Mouse (Mus musculus) MEL (cell line): ENCODE results near the gene Edem2. TPM values are rescaled to one million over a fixed set of nuclear protein-coding genes. Genes with fewer than 3 reads are reported as not detected.

Source experiments
- DNase-seq: peaks from one replicate; pipeline ENCODE4 v3.0.0; 2011; ENCODE audit warnings: low read depth, low spot score
- H3K27ac ChIP-seq: 2 replicates; pipeline ENCODE4 v1.5.1; 2012; ENCODE audit warnings: low read depth, mild to moderate bottlenecking, control low read depth, low read length, moderate library complexity; ENCODE audit not compliant: control insufficient read depth
- H3K27me3 ChIP-seq, 2 experiments: fragments of 150-350 bp in 1 of 2; sonication (generic) in 1 of 2; 2 replicates each; pipeline ENCODE4 v1.6.1; 2012; ENCODE audit warnings: low read length in 2 of 2, mild to moderate bottlenecking in 2 of 2, improper control_type of control experiment in 1 of 2, moderate library complexity in 1 of 2; ENCODE audit not compliant: insufficient read depth in 2 of 2, control insufficient read depth in 1 of 2
- H3K36me3 ChIP-seq, 2 experiments: 2 replicates each; pipeline ENCODE4 v1.6.1; 2012 to 2014; ENCODE audit warnings: low read length in 2 of 2, improper control_type of control experiment in 1 of 2, inconsistent platforms in 1 of 2, mild to moderate bottlenecking in 1 of 2; ENCODE audit not compliant: insufficient read depth in 2 of 2, control insufficient read depth in 1 of 2
- H3K4me1 ChIP-seq, 2 experiments: fragments of 150-350 bp in 1 of 2; sonication (generic) in 1 of 2; 2 replicates each; pipeline ENCODE4 v1.6.1; 2012; ENCODE audit warnings: low read length in 2 of 2, improper control_type of control experiment in 1 of 2, mild to moderate bottlenecking in 1 of 2; ENCODE audit not compliant: insufficient read depth in 2 of 2, control insufficient read depth in 1 of 2
- H3K4me3 ChIP-seq, 2 experiments: fragments of 150-350 bp in 1 of 2; sonication (generic) in 1 of 2; 2 replicates each; pipeline ENCODE4 v1.5.1; 2012; ENCODE audit warnings: low read depth in 2 of 2, low read length in 2 of 2, mild to moderate bottlenecking in 2 of 2, moderate library complexity in 2 of 2, control low read depth in 1 of 2, improper control_type of control experiment in 1 of 2; ENCODE audit not compliant: control insufficient read depth in 1 of 2, insufficient read depth in 1 of 2
- H3K79me2 ChIP-seq: 2 replicates; pipeline ENCODE4 v1.6.1; 2012; ENCODE audit warnings: mild to moderate bottlenecking, low read length, moderate library complexity; ENCODE audit not compliant: control insufficient read depth, poor library complexity, insufficient read depth
- H3K9ac ChIP-seq: 2 replicates; pipeline ENCODE4 v1.6.1; 2012; ENCODE audit warnings: low read depth, mild to moderate bottlenecking, control low read depth, low read length, moderate library complexity; ENCODE audit not compliant: control insufficient read depth, poor library complexity, severe bottlenecking
- H3K9me3 ChIP-seq: fragments of 150-350 bp; sonication (generic); replicated peaks from 2 replicates; pipeline ENCODE4 v1.6.1; 2012; ENCODE audit warnings: mild to moderate bottlenecking, low read length, improper control_type of control experiment, moderate library complexity; ENCODE audit not compliant: insufficient read depth
- BHLHE40 ChIP-seq: IDR thresholded peaks from 2 replicates; pipeline ENCODE4 v1.6.1; 2012; ENCODE audit warnings: low read depth, mild to moderate bottlenecking, inconsistent platforms, low read length, improper control_type of control experiment, borderline replicate concordance
- CHD1 ChIP-seq: IDR thresholded peaks from 2 replicates; pipeline ENCODE4 v1.6.1; 2012; ENCODE audit warnings: low read depth, mild to moderate bottlenecking, inconsistent platforms, low read length, improper control_type of control experiment
- CHD2 ChIP-seq: IDR thresholded peaks from 2 replicates; pipeline ENCODE4 v1.6.1; 2011; ENCODE audit warnings: low read length, improper control_type of control experiment
- CTCF ChIP-seq, 3 experiments: IDR thresholded peaks in 2 of 3; conservative IDR thresholded peaks in 1 of 3; 2 replicates each; pipeline ENCODE4 v1.5.1; 2011 to 2012; ENCODE audit warnings: low read length in 3 of 3, low read depth in 2 of 3, mild to moderate bottlenecking in 2 of 3, improper control_type of control experiment in 1 of 3, inconsistent platforms in 1 of 3, mixed read lengths in 1 of 3, moderate library complexity in 1 of 3; ENCODE audit not compliant: control insufficient read depth in 1 of 3, insufficient read depth in 1 of 3, poor library complexity in 1 of 3, severe bottlenecking in 1 of 3
- E2F4 ChIP-seq: IDR thresholded peaks from 2 replicates; pipeline ENCODE4 v1.6.1; 2011; ENCODE audit warnings: low read depth, low read length, improper control_type of control experiment, borderline replicate concordance
- ELF1 ChIP-seq: IDR thresholded peaks from 2 replicates; pipeline ENCODE4 v1.6.1; 2014; ENCODE audit warnings: low read depth, mild to moderate bottlenecking, inconsistent platforms, low read length, improper control_type of control experiment, moderate library complexity
- EP300 ChIP-seq, 2 experiments: IDR thresholded peaks; 2 replicates each; pipeline ENCODE4 v1.6.1; 2011; ENCODE audit warnings: improper control_type of control experiment in 2 of 2, low read length in 2 of 2, low read depth in 1 of 2, mild to moderate bottlenecking in 1 of 2
- ETS1 ChIP-seq: IDR thresholded peaks from 2 replicates; pipeline ENCODE4 v1.6.1; 2012; ENCODE audit warnings: low read depth, mild to moderate bottlenecking, inconsistent platforms, low read length, improper control_type of control experiment, moderate library complexity
- GABPA ChIP-seq: IDR thresholded peaks from 2 replicates; pipeline ENCODE4 v1.6.1; 2012; ENCODE audit warnings: low read depth, mild to moderate bottlenecking, inconsistent platforms, low read length, improper control_type of control experiment, moderate library complexity
- GATA1 ChIP-seq: IDR thresholded peaks from 2 replicates; pipeline ENCODE4 v1.6.1; 2011; ENCODE audit warnings: low read depth, low read length, improper control_type of control experiment
- HCFC1 ChIP-seq: IDR thresholded peaks from 2 replicates; pipeline ENCODE4 v1.6.1; 2012; ENCODE audit warnings: low read depth, mild to moderate bottlenecking, inconsistent platforms, low read length, improper control_type of control experiment, moderate library complexity
- JUND ChIP-seq: IDR thresholded peaks from 2 replicates; pipeline ENCODE4 v1.6.1; 2011; ENCODE audit warnings: low read depth, mild to moderate bottlenecking, improper control_type of control experiment, low read length
- MAFK ChIP-seq: IDR thresholded peaks from 2 replicates; pipeline ENCODE4 v1.6.1; 2011; ENCODE audit warnings: low read depth, mild to moderate bottlenecking, low read length, improper control_type of control experiment, borderline replicate concordance
- MAZ ChIP-seq: IDR thresholded peaks from 2 replicates; pipeline ENCODE4 v1.6.1; 2012; ENCODE audit warnings: low read depth, mild to moderate bottlenecking, inconsistent platforms, low read length, improper control_type of control experiment
- MEF2A ChIP-seq: IDR thresholded peaks from 2 replicates; pipeline ENCODE4 v1.6.1; 2014; ENCODE audit warnings: low read depth, mild to moderate bottlenecking, inconsistent platforms, low read length, improper control_type of control experiment; ENCODE audit not compliant: poor library complexity, insufficient replicate concordance, severe bottlenecking; ENCODE audit errors: extremely low read depth
- MXI1 ChIP-seq: IDR thresholded peaks from 2 replicates; pipeline ENCODE4 v1.6.1; 2011; ENCODE audit warnings: mild to moderate bottlenecking, low read depth, low read length, improper control_type of control experiment
- MYB ChIP-seq: IDR thresholded peaks from 2 replicates; pipeline ENCODE4 v1.6.1; 2011; ENCODE audit warnings: mild to moderate bottlenecking, low read depth, low read length, improper control_type of control experiment
- MYC ChIP-seq: IDR thresholded peaks from 2 replicates; pipeline ENCODE4 v1.6.1; 2011; ENCODE audit warnings: low read depth, mild to moderate bottlenecking, low read length, improper control_type of control experiment, moderate library complexity
- NELFE ChIP-seq: IDR thresholded peaks from 2 replicates; pipeline ENCODE4 v1.6.1; 2011; ENCODE audit warnings: low read depth, low read length, improper control_type of control experiment
- POLR2A ChIP-seq, 2 experiments: IDR thresholded peaks; 2 replicates each; pipeline ENCODE4 v1.6.1; 2011 to 2012; ENCODE audit warnings: low read length in 2 of 2, mild to moderate bottlenecking in 2 of 2, control low read depth in 1 of 2, improper control_type of control experiment in 1 of 2, low read depth in 1 of 2, moderate library complexity in 1 of 2; ENCODE audit not compliant: control insufficient read depth in 1 of 2, insufficient read depth in 1 of 2, poor library complexity in 1 of 2
- POLR2AphosphoS2 ChIP-seq: IDR thresholded peaks from 2 replicates; pipeline ENCODE4 v1.6.1; 2011; ENCODE audit warnings: low read length, improper control_type of control experiment
- RAD21 ChIP-seq: IDR thresholded peaks from 2 replicates; pipeline ENCODE4 v1.6.1; 2011; ENCODE audit warnings: mild to moderate bottlenecking, low read depth, low read length, improper control_type of control experiment
- RCOR1 ChIP-seq: IDR thresholded peaks from 2 replicates; pipeline ENCODE4 v1.6.1; 2012; ENCODE audit warnings: low read depth, mild to moderate bottlenecking, inconsistent platforms, low read length, improper control_type of control experiment
- SIN3A ChIP-seq: IDR thresholded peaks from 2 replicates; pipeline ENCODE4 v1.6.1; 2012; ENCODE audit warnings: low read length, improper control_type of control experiment, inconsistent platforms
- SMC3 ChIP-seq: IDR thresholded peaks from 2 replicates; pipeline ENCODE4 v1.6.1; 2011; ENCODE audit warnings: low read depth, low read length, improper control_type of control experiment
- TAL1 ChIP-seq: IDR thresholded peaks from 2 replicates; pipeline ENCODE4 v1.6.1; 2012; ENCODE audit warnings: mild to moderate bottlenecking, inconsistent platforms, low read length, moderate library complexity, mixed read lengths
- TBP ChIP-seq: IDR thresholded peaks from 2 replicates; pipeline ENCODE4 v1.8.0; 2011; ENCODE audit warnings: low read depth, low read length, improper control_type of control experiment
- USF1 ChIP-seq: IDR thresholded peaks from 2 replicates; pipeline ENCODE4 v1.6.1; 2014; ENCODE audit warnings: low read depth, mild to moderate bottlenecking, inconsistent platforms, low read length, improper control_type of control experiment, moderate library complexity
- ZC3H11A ChIP-seq: IDR thresholded peaks from 2 replicates; pipeline ENCODE4 v1.6.1; 2012; ENCODE audit warnings: low read depth, mild to moderate bottlenecking, inconsistent platforms, low read length, improper control_type of control experiment
- ZKSCAN1 ChIP-seq: IDR thresholded peaks from 2 replicates; pipeline ENCODE4 v1.6.1; 2012; ENCODE audit warnings: low read depth, mild to moderate bottlenecking, inconsistent platforms, low read length, improper control_type of control experiment, moderate library complexity
- ZMIZ1 ChIP-seq: IDR thresholded peaks from 2 replicates; pipeline ENCODE4 v1.6.1; 2012; ENCODE audit warnings: low read depth, mild to moderate bottlenecking, inconsistent platforms, low read length, improper control_type of control experiment, moderate library complexity
- ZNF384 ChIP-seq: IDR thresholded peaks from 2 replicates; pipeline ENCODE4 v1.6.1; 2012; ENCODE audit warnings: low read depth, mild to moderate bottlenecking, inconsistent platforms, low read length, improper control_type of control experiment
- polyA plus RNA-seq, 2 experiments: library from polyadenylated mRNA; stranded (reverse) in 1 of 2; unstranded in 1 of 2; fragments of >175 nt in 1 of 2; fragments of >200 nt in 1 of 2; gene quantifications; 2 replicates each; pipeline versions ENCODE4 v1.2.1 to v1.2.4; 2012; ENCODE audit warnings: low replicate concordance in 2 of 2, low read depth in 1 of 2; ENCODE audit not compliant: insufficient read length in 2 of 2, insufficient read depth in 1 of 2, missing spikeins in 1 of 2
- total RNA-seq: library from RNA; depleted of rRNA; stranded (reverse); fragments of 300-350 nt; gene quantifications from 2 replicates; pipeline ENCODE4 v1.2.3, GENCODE M21; 2012

Gene Edem2
- total and polyA plus RNA-seq, 3 experiments = 40.7 to 43.8 TPM; not detected in 1

DNA sequence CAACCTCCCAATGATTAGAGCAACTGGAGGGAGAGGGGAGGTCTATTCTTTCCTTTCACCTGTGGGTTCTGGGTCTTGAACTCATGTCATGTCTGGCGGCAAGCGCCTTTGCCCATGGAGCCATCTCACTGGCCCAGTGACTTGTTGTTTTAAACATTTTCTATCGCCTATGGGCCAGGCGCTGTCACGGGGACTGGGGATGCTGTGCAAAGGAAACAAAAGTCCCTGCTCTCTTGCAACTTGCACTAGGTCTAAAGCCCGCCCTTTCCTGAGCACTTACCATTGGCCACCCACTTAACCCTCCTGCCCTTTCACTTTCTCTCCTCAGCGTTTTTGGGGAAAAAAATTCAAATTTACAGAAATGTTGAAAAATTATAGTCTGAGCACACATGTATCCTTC is 32.4 kb downstream of the Edem2 start:
- no peaks in the 10 kb centered on the region for H3K27me3 ChIP-seq
- H3K9ac ChIP-seq = no peak overlapping the region
- no peak for TF ChIP-seq SIN3A
- H3K27ac ChIP-seq = no peak overlapping the region
- peaks cover 0 to 3% of the 10 kb centered on the region in 2 experiments; a peak in 1 of 4 replicates for H3K4me1 ChIP-seq
- H3K4me3 ChIP-seq = no peak overlapping the region; a peak in 1 of 4 replicates
- H3K79me2 ChIP-seq = peaks cover 3% of the 10 kb centered on the region
- DNase-seq = peak; percentile 20
- peaks cover 0 to 2% of the 10 kb centered on the region in 2 experiments; a peak in 1 of 4 replicates for H3K36me3 ChIP-seq
- H3K9me3 ChIP-seq = no peaks in the 10 kb centered on the region

DNA sequence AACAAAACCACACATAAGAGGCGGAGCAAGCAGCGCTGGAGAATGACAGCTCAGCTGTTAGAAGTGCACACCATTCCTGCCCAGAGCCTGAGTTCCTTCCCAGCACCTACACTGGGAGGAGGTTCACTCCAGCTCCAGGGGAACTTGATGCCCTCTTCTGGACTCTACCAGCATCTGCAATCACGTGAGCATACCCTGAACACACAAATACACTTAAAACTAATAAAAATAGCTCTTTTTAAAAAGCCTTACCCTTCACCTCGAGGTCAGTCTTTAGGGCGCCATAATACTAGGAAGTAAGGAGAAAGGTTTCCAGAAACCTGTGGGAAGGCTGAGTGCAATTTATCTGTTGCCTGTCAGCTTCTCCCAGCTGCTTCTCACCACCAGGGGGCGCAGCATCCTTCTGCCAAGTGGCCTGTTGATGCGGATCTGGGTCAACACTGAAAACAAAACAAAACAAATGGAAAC is 33.1 kb downstream of the Edem2 start:
- Histone ChIP-seq H3K27ac (no peak overlapping the region), H3K4me1 (peaks cover 2 to 3% of the 10 kb centered on the region in 2 experiments; a peak in 2 of 4 replicates), H3K27me3 (no peaks in the 10 kb centered on the region), H3K9me3 (no peaks in the 10 kb centered on the region), H3K79me2 (peaks cover 10% of the 10 kb centered on the region), H3K4me3 (peak overlapping the region in 1 of 2 experiments; percentile 28; a peak in 1 of 4 replicates), H3K9ac (0 out of 2 replicates have a peak overlapping the region, but pooled peaks have one; percentile 34), H3K36me3 (peaks cover 0 to 3% of the 10 kb centered on the region in 2 experiments; a peak in 1 of 4 replicates)
- peak; percentile 88 for DNase-seq
- TF ChIP-seq POLR2AphosphoS2 (no peak), E2F4 (no peak), TBP (peak; percentile 54; the same call in 1 of the 2 replicates), ZMIZ1 (no peak), RAD21 (peak; percentile 47), ZC3H11A (no peak; the same call in none of the 2 replicates), ZKSCAN1 (no peak), EP300 (IDR thresholded peaks at IDR 0.05; ENCODE audit: low read depth in 1 of 2, low read length in 2 of 2) (no peak), CHD1 (no peak), TAL1 (no peak), MEF2A (no peak), ELF1 (no peak), MYB (no peak), MAFK (no peak), JUND (no peak), USF1 (peak; percentile 92), MXI1 (0 out of 2 replicates have a peak, but pooled peaks have one; percentile 17), GABPA (no peak), CTCF (IDR thresholded peaks at IDR 0.05 in 2 of 3, conservative IDR thresholded peaks at IDR 0.05 in 1 of 3; ENCODE audit: control insufficient read depth in 1 of 3, insufficient read depth in 1 of 3, low read depth in 2 of 3, low read length in 3 of 3, poor library complexity in 1 of 3, severe bottlenecking in 1 of 3) (peak; percentile 91 to 98 (median 95)), ZNF384 (peak; percentile 2; the same call in 1 of the 2 replicates), CHD2 (no peak), ETS1 (no peak), NELFE (no peak), MYC (0 out of 2 replicates have a peak, but pooled peaks have one; percentile 41), RCOR1 (no peak), HCFC1 (peak; percentile 52; the same call in 1 of the 2 replicates), SMC3 (peak; percentile 85), MAZ (no peak), BHLHE40 (peak; percentile 98), GATA1 (no peak), POLR2A (IDR thresholded peaks at IDR 0.05; ENCODE audit: control insufficient read depth in 1 of 2, insufficient read depth in 1 of 2, low read depth in 1 of 2, low read length in 2 of 2, poor library complexity in 1 of 2) (no peak), SIN3A (peak; percentile 63)
